Mouse (Mus musculus) thymus, adult 2 months (tissue): ENCODE data around the gene Gm4969.

ENCODE experiments used
- CTCF ChIP-seq: fragments of 200-500 bp; IDR thresholded peaks from 2 replicates; pipeline ENCODE4 v1.5.1; 2012; ENCODE audit warnings: mild to moderate bottlenecking, control low read depth, low read length, moderate library complexity, borderline replicate concordance; ENCODE audit not compliant: control insufficient read depth, poor library complexity, insufficient read depth; ENCODE audit errors: extremely low read depth
- POLR2A ChIP-seq: fragments of 200-500 bp; IDR thresholded peaks from 2 replicates; pipeline ENCODE4 v1.6.1; 2012; ENCODE audit warnings: mild to moderate bottlenecking, low read length, control low read depth, moderate library complexity; ENCODE audit not compliant: control insufficient read depth, poor library complexity, insufficient read depth; ENCODE audit errors: extremely low read depth

- TF ChIP-seq CTCF (no peak), POLR2A (no peak)
Measured at GRCm38 (mm10) chr7:19086042-19086441, 32.1 kb downstream of the Gm4969 start.
